Mouse (Mus musculus) myocyte (in vitro differentiated cells): ENCODE measurements around the gene Gm10643. TPM values are rescaled to one million over a fixed set of nuclear protein-coding genes. Genes with fewer than 3 reads are reported as not detected.

Source experiments
- H3K27me3 ChIP-seq: one replicate; pipeline ENCODE4 v1.6.1; 2011; ENCODE audit not compliant: control insufficient read depth, insufficient read depth, insufficient read length
- H3K36me3 ChIP-seq: one replicate; pipeline ENCODE4 v1.6.1; 2011; ENCODE audit not compliant: control insufficient read depth, insufficient read depth
- H3K4me2 ChIP-seq: one replicate; pipeline ENCODE4 v1.6.1; 2011; ENCODE audit warnings: low read depth, control low read depth
- H3K4me3 ChIP-seq: one replicate; pipeline ENCODE4 v1.5.1; 2011; ENCODE audit warnings: mild to moderate bottlenecking, control low read depth, moderate library complexity
- H3K79me2 ChIP-seq: one replicate; pipeline ENCODE4 v1.6.1; 2011; ENCODE audit not compliant: control insufficient read depth, insufficient read depth
- H3ac ChIP-seq: one replicate; pipeline ENCODE4 v1.6.1; 2011; ENCODE audit not compliant: control insufficient read depth, insufficient read length
- CEBPB ChIP-seq: IDR thresholded peaks from 2 replicates; pipeline ENCODE4 v1.6.1; 2011; ENCODE audit warnings: mild to moderate bottlenecking, moderate library complexity; ENCODE audit not compliant: poor library complexity, insufficient read depth, severe bottlenecking
- E2F4 ChIP-seq: IDR thresholded peaks from one replicate; pipeline ENCODE4 v1.6.1; 2011; ENCODE audit warnings: mild to moderate bottlenecking, control low read depth, moderate library complexity; ENCODE audit not compliant: insufficient read depth
- MAX ChIP-seq: IDR thresholded peaks from one replicate; pipeline ENCODE4 v1.6.1; 2011; ENCODE audit warnings: low read depth, mild to moderate bottlenecking, control low read depth
- MYOD1 ChIP-seq, 3 experiments: IDR thresholded peaks; one replicate each; pipeline ENCODE4 v1.6.1; 2011; ENCODE audit warnings: control low read depth in 2 of 3, low read depth in 2 of 3, mild to moderate bottlenecking in 2 of 3, moderate library complexity in 1 of 3; ENCODE audit not compliant: insufficient read length in 2 of 3, control insufficient read depth in 1 of 3
- MYOG ChIP-seq, 3 experiments: IDR thresholded peaks; one replicate each; pipeline ENCODE4 v1.6.1; 2011; ENCODE audit warnings: control low read depth in 2 of 3, low read depth in 2 of 3, mild to moderate bottlenecking in 2 of 3; ENCODE audit not compliant: insufficient read length in 2 of 3, control insufficient read depth in 1 of 3, insufficient read depth in 1 of 3
- POLR2A ChIP-seq: IDR thresholded peaks from one replicate; pipeline ENCODE4 v1.6.1; 2011; ENCODE audit warnings: low read depth, mild to moderate bottlenecking, control low read depth, moderate library complexity; ENCODE audit not compliant: insufficient read length
- POLR2AphosphoS2 ChIP-seq: IDR thresholded peaks from one replicate; pipeline ENCODE4 v1.6.1; 2011; ENCODE audit warnings: low read depth, control low read depth; ENCODE audit not compliant: insufficient read length
- REST ChIP-seq: IDR thresholded peaks from one replicate; pipeline ENCODE4 v1.6.1; 2011; ENCODE audit warnings: mild to moderate bottlenecking, control low read depth, moderate library complexity; ENCODE audit not compliant: insufficient read depth, insufficient read length
- SRF ChIP-seq: IDR thresholded peaks from one replicate; pipeline ENCODE4 v1.6.1; 2011; ENCODE audit warnings: low read depth; ENCODE audit not compliant: control insufficient read depth, insufficient read length
- TCF12 ChIP-seq: IDR thresholded peaks from one replicate; pipeline ENCODE4 v1.6.1; 2011; ENCODE audit warnings: mild to moderate bottlenecking, control low read depth; ENCODE audit not compliant: poor library complexity, insufficient read depth, severe bottlenecking
- TCF3 ChIP-seq: IDR thresholded peaks from one replicate; pipeline ENCODE4 v1.6.1; 2011; ENCODE audit warnings: low read depth, control low read depth; ENCODE audit not compliant: insufficient read length
- USF1 ChIP-seq: IDR thresholded peaks from one replicate; pipeline ENCODE4 v1.6.1; 2011; ENCODE audit warnings: low read depth, mild to moderate bottlenecking, control low read depth, moderate library complexity
- polyA plus RNA-seq: library from polyadenylated mRNA; unstranded; fragments of >200 nt; fragmentation: generic; extraction: Trizol; gene quantifications from one replicate; pipeline ENCODE4 v1.2.1, GENCODE M21; 2012; ENCODE audit warnings: missing spikeins

The Gm10643 gene
- polyA plus RNA-seq, 1 experiment, result 0.35 TPM

DNA sequence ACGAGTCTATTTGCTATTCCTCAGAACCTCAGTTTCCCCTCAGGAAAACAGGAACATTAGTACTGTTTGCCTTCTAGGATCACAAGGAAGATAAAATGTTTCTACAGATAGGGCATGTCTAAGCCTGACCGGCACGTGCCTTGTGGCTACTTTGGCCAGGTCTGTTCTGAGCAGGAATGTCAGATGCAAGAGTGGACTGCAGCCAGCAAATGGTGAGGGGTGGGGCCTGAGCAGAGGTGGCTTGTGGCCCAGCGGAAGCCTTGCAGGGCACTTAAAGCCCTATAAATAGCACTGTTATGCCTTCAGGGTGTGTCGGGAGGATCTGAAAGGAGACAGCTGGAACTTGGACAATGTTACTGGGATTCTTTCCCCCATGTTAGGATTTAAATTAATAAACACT lies 41.9 kb downstream of the Gm10643 start:
- Histone ChIP-seq H3K36me3 (no peaks in the 10 kb centered on the region), H3K4me3 (no peak overlapping the region), H3ac (no peak overlapping the region), H3K4me2 (peak overlapping the region; percentile 65), H3K27me3 (no peaks in the 10 kb centered on the region), H3K79me2 (no peaks in the 10 kb centered on the region)
- TF ChIP-seq TCF12, result peak; percentile 15
- TF ChIP-seq USF1, result peak; percentile 50
- peak in 2 of 3 experiments; percentile 41 to 70 for TF ChIP-seq MYOD1 (IDR thresholded peaks at IDR 0.05; ENCODE audit: control insufficient read depth in 1 of 3, insufficient read length in 2 of 3, low read depth in 2 of 3)
- no peak for TF ChIP-seq REST
- TF ChIP-seq TCF3, result no peak
- TF ChIP-seq MYOG (IDR thresholded peaks at IDR 0.05; ENCODE audit: control insufficient read depth in 1 of 3, insufficient read depth in 1 of 3, insufficient read length in 2 of 3, low read depth in 2 of 3), result peak; percentile 48 to 85 (median 70)
- TF ChIP-seq POLR2A, result no peak
- no peak for TF ChIP-seq POLR2AphosphoS2
- TF ChIP-seq CEBPB, result no peak
- no peak for TF ChIP-seq MAX
- peak; percentile 24 for TF ChIP-seq SRF
- TF ChIP-seq E2F4, result no peak

DNA sequence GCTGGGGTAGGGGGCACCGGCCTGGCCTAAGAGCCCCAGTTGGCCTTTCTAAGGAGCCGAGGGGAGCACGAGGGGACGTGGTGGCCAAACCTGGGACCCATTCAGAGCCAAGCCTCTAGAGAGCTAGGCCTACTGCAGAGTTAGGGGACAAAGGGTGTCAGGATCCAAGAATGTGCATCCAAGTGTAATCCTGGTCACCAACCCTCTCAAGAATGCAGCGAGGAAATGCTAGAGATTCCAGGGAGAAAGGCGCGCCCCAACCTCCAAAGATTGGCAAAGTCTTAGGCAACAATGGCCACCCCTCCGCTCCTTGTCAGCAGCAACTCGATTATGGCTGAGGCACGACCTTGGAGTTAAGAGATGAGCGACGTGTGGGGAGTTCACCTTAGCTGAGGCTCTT lies 43.4 kb downstream of the Gm10643 start:
- Histone ChIP-seq H3K4me3 (no peak overlapping the region), H3K4me2 (peak overlapping the region; percentile 65), H3ac (no peak overlapping the region), H3K36me3 (no peaks in the 10 kb centered on the region), H3K79me2 (no peaks in the 10 kb centered on the region), H3K27me3 (no peaks in the 10 kb centered on the region)
- no peak for TF ChIP-seq MYOD1 (IDR thresholded peaks at IDR 0.05; ENCODE audit: control insufficient read depth in 1 of 3, insufficient read length in 2 of 3, low read depth in 2 of 3)
- TF ChIP-seq SRF, result no peak
- no peak for TF ChIP-seq TCF12
- no peak for TF ChIP-seq REST
- peak; percentile 23; the same call in 1 of the 2 replicates for TF ChIP-seq CEBPB
- TF ChIP-seq POLR2A, result no peak
- TF ChIP-seq MAX, result no peak
- TF ChIP-seq E2F4, result no peak
- TF ChIP-seq POLR2AphosphoS2, result no peak
- no peak for TF ChIP-seq USF1
- no peak for TF ChIP-seq TCF3
- peak in 1 of 3 experiments; percentile 47 for TF ChIP-seq MYOG (IDR thresholded peaks at IDR 0.05; ENCODE audit: control insufficient read depth in 1 of 3, insufficient read depth in 1 of 3, insufficient read length in 2 of 3, low read depth in 2 of 3)

DNA sequence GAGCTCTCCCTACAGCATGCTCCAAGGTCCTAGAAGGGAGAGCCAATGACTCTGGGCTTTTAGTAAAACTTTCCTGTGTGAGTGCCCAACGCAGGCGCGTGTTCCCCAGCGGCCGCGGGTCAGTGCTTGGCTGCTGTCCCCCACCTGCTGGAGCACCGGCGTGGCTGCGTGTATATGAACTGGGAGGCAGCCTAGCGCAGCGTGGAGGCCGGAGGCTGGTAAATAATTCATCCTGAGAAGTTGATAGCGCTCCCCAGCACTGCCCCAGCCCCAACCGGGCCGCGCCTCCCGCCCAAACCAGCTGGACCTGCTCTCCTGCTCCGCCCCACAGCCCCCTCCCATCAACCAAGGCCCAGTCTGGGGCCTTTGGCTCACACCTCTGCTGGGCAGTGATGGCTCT lies 43.8 kb downstream of the Gm10643 start, which contains the start of gene Palm3:
Palm3 (plus strand) TSS at position 376 of the 400 bp plus-strand sequence.
- no peak within 1 kb of the TSS for H3ac ChIP-seq
- H3K79me2 ChIP-seq, result no peaks in the 10 kb centered on the region
- H3K27me3 ChIP-seq, result no peaks in the 10 kb centered on the region
- H3K4me3 ChIP-seq, result no peak within 1 kb of the TSS
- H3K4me2 ChIP-seq, result peak within 1 kb of the TSS; percentile 65
- H3K36me3 ChIP-seq, result no peaks in the 10 kb centered on the region
- TF ChIP-seq MYOD1 (IDR thresholded peaks at IDR 0.05; ENCODE audit: control insufficient read depth in 1 of 3, insufficient read length in 2 of 3, low read depth in 2 of 3) (peak in 1 of 3 experiments; percentile 2), CEBPB (no peak), MYOG (IDR thresholded peaks at IDR 0.05; ENCODE audit: control insufficient read depth in 1 of 3, insufficient read depth in 1 of 3, insufficient read length in 2 of 3, low read depth in 2 of 3) (peak in 1 of 3 experiments; percentile 41)

DNA sequence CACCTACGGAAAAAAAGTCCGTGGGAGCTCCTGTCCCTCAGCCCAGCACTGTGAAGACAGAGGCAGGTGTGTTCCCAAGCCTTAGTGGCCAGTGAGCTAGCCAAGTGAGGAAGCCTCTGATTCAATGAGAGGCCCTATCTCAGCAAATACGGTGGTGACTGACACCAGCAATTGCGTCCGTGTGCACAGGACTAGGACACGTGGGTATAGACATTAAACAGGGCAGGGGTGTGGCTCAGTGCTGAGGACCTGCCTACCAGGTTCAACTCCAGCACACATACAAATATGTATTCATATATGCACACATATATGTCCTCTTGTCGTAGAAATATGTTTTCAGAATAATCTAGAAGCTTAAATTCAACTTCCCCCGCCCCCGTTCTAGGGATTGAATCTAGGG lies 45.2 kb downstream of the Gm10643 start:
- TF ChIP-seq REST, result no peak
- TF ChIP-seq MYOD1 (IDR thresholded peaks at IDR 0.05; ENCODE audit: control insufficient read depth in 1 of 3, insufficient read length in 2 of 3, low read depth in 2 of 3), result peak in 2 of 3 experiments; percentile 14 to 32
- TF ChIP-seq TCF12, result no peak
- TF ChIP-seq SRF, result no peak
- no peak for TF ChIP-seq POLR2AphosphoS2
- no peak overlapping the region for H3ac ChIP-seq
- H3K79me2 ChIP-seq, result no peaks in the 10 kb centered on the region
- H3K36me3 ChIP-seq, result no peaks in the 10 kb centered on the region
- no peaks in the 10 kb centered on the region for H3K27me3 ChIP-seq
- no peak overlapping the region for H3K4me2 ChIP-seq
- no peak overlapping the region for H3K4me3 ChIP-seq

DNA sequence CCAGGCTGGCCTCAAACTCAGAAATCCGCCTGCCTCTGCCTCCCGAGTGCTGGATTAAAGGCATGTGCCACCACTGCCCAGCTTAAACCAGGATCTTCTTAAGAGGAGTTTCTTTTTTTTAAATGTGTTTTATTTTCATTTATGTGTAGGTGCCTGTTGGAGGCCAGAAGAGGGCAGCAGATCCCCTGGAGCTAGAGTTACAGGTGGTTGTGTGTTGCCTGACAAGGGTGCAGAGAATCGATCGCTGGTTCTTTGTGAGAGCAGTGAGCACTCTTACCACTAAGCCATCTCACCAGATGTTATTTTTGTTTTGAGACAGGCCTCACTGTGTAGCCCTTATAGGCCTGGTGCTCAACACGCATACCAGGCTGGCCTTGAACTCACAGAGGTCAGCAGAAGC lies 49.1 kb downstream of the Gm10643 start:
- Histone ChIP-seq H3ac (no peak overlapping the region), H3K4me3 (no peak overlapping the region), H3K27me3 (peaks cover 8% of the 10 kb centered on the region), H3K4me2 (no peak overlapping the region), H3K79me2 (no peaks in the 10 kb centered on the region), H3K36me3 (no peaks in the 10 kb centered on the region)
- no peak for TF ChIP-seq TCF3
- TF ChIP-seq MAX, result no peak
- TF ChIP-seq MYOD1 (IDR thresholded peaks at IDR 0.05; ENCODE audit: control insufficient read depth in 1 of 3, insufficient read length in 2 of 3, low read depth in 2 of 3), result no peak
- TF ChIP-seq POLR2AphosphoS2, result no peak
- no peak for TF ChIP-seq SRF
- TF ChIP-seq TCF12, result no peak
- TF ChIP-seq MYOG (IDR thresholded peaks at IDR 0.05; ENCODE audit: control insufficient read depth in 1 of 3, insufficient read depth in 1 of 3, insufficient read length in 2 of 3, low read depth in 2 of 3), result no peak
- TF ChIP-seq REST, result no peak
- TF ChIP-seq CEBPB, result no peak
- TF ChIP-seq POLR2A, result no peak
- TF ChIP-seq E2F4, result no peak
- TF ChIP-seq USF1, result no peak

Other genes with a start within 250 kb of the Gm10643 start
- 11.5 TPM for gene Adgrl1, start 165.0 kb downstream of the Gm10643 start, polyA plus RNA-seq
- 0.11 TPM for gene Gm10644, start 109.9 kb downstream of the Gm10643 start, polyA plus RNA-seq
- 36.8 TPM for gene Asf1b, start 109.6 kb downstream of the Gm10643 start, polyA plus RNA-seq
- gene Prkaca, start 92.1 kb downstream of the Gm10643 start, polyA plus RNA-seq, result 181 TPM
- gene Samd1, start 67.5 kb downstream of the Gm10643 start, polyA plus RNA-seq, result 30.6 TPM
- gene 1700067K01Rik, start 63.6 kb downstream of the Gm10643 start, polyA plus RNA-seq, result 0.29 TPM
- 6.1 TPM for gene 2210011C24Rik, start 53.0 kb downstream of the Gm10643 start, polyA plus RNA-seq
- gene Palm3, start 43.7 kb downstream of the Gm10643 start, polyA plus RNA-seq, result 4.9 TPM
- 0.07 TPM for gene Il27ra, start 22.5 kb downstream of the Gm10643 start, polyA plus RNA-seq
- not detected for gene Rln3, start 20.1 kb downstream of the Gm10643 start, polyA plus RNA-seq
- 9.9 TPM for gene Rfx1, start 1.7 kb upstream of the Gm10643 start, polyA plus RNA-seq
- 24.3 TPM for gene Dcaf15, start 39.6 kb upstream of the Gm10643 start, polyA plus RNA-seq
- gene Podnl1, start 60.9 kb upstream of the Gm10643 start, polyA plus RNA-seq, result 9.3 TPM
- gene Cc2d1a, start 82.8 kb upstream of the Gm10643 start, polyA plus RNA-seq, result 25.3 TPM
- gene 4930432K21Rik, start 82.9 kb upstream of the Gm10643 start, polyA plus RNA-seq, result 0.24 TPM
- gene Nanos3, start 120.1 kb upstream of the Gm10643 start, polyA plus RNA-seq, result 1.2 TPM
- gene Zswim4, start 171.9 kb upstream of the Gm10643 start, polyA plus RNA-seq, result 12.7 TPM
- gene D8Ertd738e, start 184.6 kb upstream of the Gm10643 start, polyA plus RNA-seq, result 232 TPM
- 22.8 TPM for gene Mri1, start 192.2 kb upstream of the Gm10643 start, polyA plus RNA-seq
- gene Ccdc130, start 205.2 kb upstream of the Gm10643 start, polyA plus RNA-seq, result 28.9 TPM